ENCODE assay signal across 8 mouse cellular contexts in genomic region chr4:129136579-129137391, GRCm38 (mm10). TPM values are rescaled to one million over a fixed set of nuclear protein-coding genes. Genes with fewer than 3 reads are reported as not detected.
DNase-seq lines count a peak whose midpoint lies in the region; ATAC-seq and TF ChIP-seq lines count a peak whose summit lies in the region.

TSS of gene Fndc5 (plus strand) at chr4:129136999.

- no peak for DNase-seq in frontal cortex, adult 2 months (ENCODE audit: extremely low spot score in 1 of 2, low spot score in 1 of 2)
- DNase-seq in ZHBTc4 (ENCODE audit: low read depth, low spot score) (peak; percentile 31), adipocyte (ENCODE audit: low spot score) (no peak)
- no peak for DNase-seq in liver, embryonic 11.5 days (ENCODE audit: low spot score)
- DNase-seq in stomach, postnatal 0 days (ENCODE audit: low spot score): peak; percentile 34

- no peak for TF ChIP-seq EP300 in stomach, postnatal 0 days (optimal IDR thresholded peaks at IDR 0.05)

- H3K9ac ChIP-seq in forebrain, embryonic 15.5 days (replicated peaks): peak within 1 kb of the TSS; percentile 67
- H3K9ac ChIP-seq in hindbrain, embryonic 12.5 days: peak within 1 kb of the TSS; percentile 86
- peak within 1 kb of the TSS; percentile 55 for H3K9ac ChIP-seq in liver, embryonic 11.5 days (ENCODE audit: low read depth, low read length)
- peak within 1 kb of the TSS; percentile 63 for H3K9ac ChIP-seq in stomach, postnatal 0 days (ENCODE audit: low read length)

- peak within 1 kb of the TSS; percentile 92 for H3K4me2 ChIP-seq in forebrain, embryonic 15.5 days (replicated peaks)
- H3K4me2 ChIP-seq in hindbrain, embryonic 12.5 days (replicated peaks): peak within 1 kb of the TSS; percentile 96
- H3K4me2 ChIP-seq in liver, embryonic 11.5 days: peak within 1 kb of the TSS; percentile 83
- peak within 1 kb of the TSS; percentile 79 for H3K4me2 ChIP-seq in stomach, postnatal 0 days (replicated peaks; ENCODE audit: low read depth)

- H3K9me3 ChIP-seq in forebrain, embryonic 15.5 days: no peaks in the 10 kb centered on the region
- H3K9me3 ChIP-seq in hindbrain, embryonic 12.5 days (replicated peaks): no peaks in the 10 kb centered on the region
- no peaks in the 10 kb centered on the region for H3K9me3 ChIP-seq in liver, embryonic 11.5 days (ENCODE audit: control insufficient read depth, low read length)
- H3K9me3 ChIP-seq in stomach, postnatal 0 days (ENCODE audit: control insufficient read depth, low read length): no peaks in the 10 kb centered on the region

- H3K27ac ChIP-seq in forebrain, embryonic 15.5 days (replicated peaks): no peak within 1 kb of the TSS
- H3K27ac ChIP-seq in hindbrain, embryonic 12.5 days: no peak within 1 kb of the TSS
- no peak within 1 kb of the TSS for H3K27ac ChIP-seq in liver, embryonic 11.5 days (ENCODE audit: low read depth, low read length)
- no peak within 1 kb of the TSS for H3K27ac ChIP-seq in stomach, postnatal 0 days (replicated peaks)

- no peak for TF ChIP-seq CTCF in stomach, postnatal 0 days (IDR thresholded peaks at IDR 0.05; ENCODE audit: low read depth)

- no peak for ATAC-seq in frontal cortex, adult (ENCODE audit: low TSS enrichment)
- 0 out of 2 replicates have a peak, but pooled peaks have one; percentile 7 for ATAC-seq in forebrain, embryonic 15.5 days (replicated peaks)
- ATAC-seq in hindbrain, embryonic 12.5 days (ENCODE audit: low FRiP score): 0 out of 2 replicates have a peak, but pooled peaks have one; percentile 28
- no peak for ATAC-seq in liver, embryonic 11.5 days (replicated peaks; ENCODE audit: low FRiP score)
- ATAC-seq in stomach, postnatal 0 days (ENCODE audit: low FRiP score, low TSS enrichment): peak; percentile 28; the same call in 1 of the 2 replicates

- 2% methylated on average over 30 of the region's 80 CpGs for WGBS in forebrain, embryonic 15.5 days
- WGBS in hindbrain, embryonic 12.5 days: 1% methylated on average over 35 of the region's 80 CpGs
- 2% methylated on average over 57 of the region's 80 CpGs for WGBS in liver, embryonic 11.5 days
- WGBS in stomach, postnatal 0 days: 4% methylated on average over 27 of the region's 80 CpGs

- peaks cover 22% of the 10 kb centered on the region for H3K27me3 ChIP-seq in forebrain, embryonic 15.5 days
- H3K27me3 ChIP-seq in hindbrain, embryonic 12.5 days: peaks cover 47% of the 10 kb centered on the region
- H3K27me3 ChIP-seq in liver, embryonic 11.5 days (replicated peaks; ENCODE audit: control insufficient read depth, insufficient read depth, low read length): peaks cover 39% of the 10 kb centered on the region
- no peaks in the 10 kb centered on the region for H3K27me3 ChIP-seq in stomach, postnatal 0 days (ENCODE audit: control insufficient read depth, insufficient read depth, low read length)

- peak within 1 kb of the TSS; percentile 54 for H3K4me3 ChIP-seq in forebrain, embryonic 15.5 days
- peak within 1 kb of the TSS; percentile 67 for H3K4me3 ChIP-seq in hindbrain, embryonic 12.5 days
- H3K4me3 ChIP-seq in liver, embryonic 11.5 days (ENCODE audit: low read depth, low read length): peak within 1 kb of the TSS; percentile 59
- H3K4me3 ChIP-seq in stomach, postnatal 0 days (ENCODE audit: low read depth, low read length): peak within 1 kb of the TSS; percentile 50

- peaks cover 19% of the 10 kb centered on the region for H3K4me1 ChIP-seq in forebrain, embryonic 15.5 days
- H3K4me1 ChIP-seq in hindbrain, embryonic 12.5 days: peaks cover 23% of the 10 kb centered on the region
- peaks cover 42% of the 10 kb centered on the region for H3K4me1 ChIP-seq in liver, embryonic 11.5 days (replicated peaks; ENCODE audit: control insufficient read depth, insufficient read depth, low read length)
- H3K4me1 ChIP-seq in stomach, postnatal 0 days (replicated peaks; ENCODE audit: control insufficient read depth, insufficient read depth): peaks cover 3% of the 10 kb centered on the region; the same call in 1 of the 2 replicates

- H3K36me3 ChIP-seq in forebrain, embryonic 15.5 days: no peaks in the 10 kb centered on the region
- H3K36me3 ChIP-seq in hindbrain, embryonic 12.5 days: no peaks in the 10 kb centered on the region
- H3K36me3 ChIP-seq in liver, embryonic 11.5 days (ENCODE audit: control insufficient read depth, insufficient read depth, low read length): no peaks in the 10 kb centered on the region
- H3K36me3 ChIP-seq in stomach, postnatal 0 days (ENCODE audit: control insufficient read depth, insufficient read depth, low read length): no peaks in the 10 kb centered on the region

RNA-seq across cellular contexts. Expression of gene Fndc5, which starts in this region (rescaled TPM):
- polyA plus RNA-seq in frontal cortex, adult 2 months (2012; rRNA removed): 82.9 and 90.1 TPM in 2 replicates
- polyA plus RNA-seq in forebrain, embryonic 15.5 days (2015; fragmentation: Nextera tagmentation; extraction: Ambion mirVana): 2.6 and 2.8 TPM in 2 replicates
- 3.9 and 6.2 TPM in 2 replicates for polyA plus RNA-seq in hindbrain, embryonic 12.5 days (2016; fragmentation: Nextera tagmentation; extraction: Ambion mirVana)
- 1.8 and 2.0 TPM in 2 replicates for polyA plus RNA-seq in liver, embryonic 11.5 days (2014; fragmentation: Nextera tagmentation; extraction: Ambion mirVana)
- polyA plus RNA-seq in stomach, postnatal 0 days (2015; fragmentation: Nextera tagmentation; extraction: Ambion mirVana): 2.0 and 2.4 TPM in 2 replicates

Comparison
In these comparisons a context has a peak if more than half of its experiments do, and no peak if none do; other contexts are left out.
1. RNA of gene Fndc5 (polyA plus RNA-seq): 82.9 to 90.1 TPM in frontal cortex, adult 2 months; 3.9 to 6.2 TPM in hindbrain, embryonic 12.5 days, 2.6 to 2.8 TPM in forebrain, embryonic 15.5 days, 2.0 to 2.4 TPM in stomach, postnatal 0 days and 1.8 to 2.0 TPM in liver, embryonic 11.5 days; every median in the first group is over 10 times any median in the second.
2. DNase-seq: peak in ZHBTc4 (single experiment) and stomach, postnatal 0 days (single experiment); none in frontal cortex, adult 2 months (0 of 2), liver, embryonic 11.5 days (single experiment) and adipocyte (single experiment).
3. ATAC-seq: peak in forebrain, embryonic 15.5 days (single experiment), hindbrain, embryonic 12.5 days (single experiment) and stomach, postnatal 0 days (single experiment); none in frontal cortex, adult (single experiment) and liver, embryonic 11.5 days (single experiment).
4. Peak in every context shown above with its lines, with median percentiles within 50 percentile points of each other: H3K4me2 ChIP-seq, H3K4me3 ChIP-seq and H3K9ac ChIP-seq.